Mouse (Mus musculus) cerebellum, adult 8-10 months (tissue): ENCODE results near the gene Chd9.

ENCODE experiments used
- DNase-seq: peaks from one replicate; pipeline ENCODE4 v3.0.0; 2022

The Chd9 gene

GRCm38 (mm10) chr8:90828181-90828986 lies at the start of gene Chd9:
TSS of gene Chd9 (plus strand) at chr8:90828352.
- peak; percentile 98 for DNase-seq

- DNase-seq, result no peak
These were observed 36.5 kb upstream of the Chd9 start for GRCm38 (mm10) chr8:90791616-90792015.

GRCm38 (mm10) chr8:90793710-90794109 lies 34.4 kb upstream of the Chd9 start:
- DNase-seq, result peak; percentile 67

GRCm38 (mm10) chr8:90794990-90795861 lies 32.9 kb upstream of the Chd9 start:
- peak; percentile 41 for DNase-seq

GRCm38 (mm10) chr8:90799473-90799872 lies 28.7 kb upstream of the Chd9 start:
- DNase-seq, result no peak

- no peak for DNase-seq
These were observed 14.4 kb upstream of the Chd9 start for GRCm38 (mm10) chr8:90813602-90814320.

- DNase-seq, result no peak
These were observed 11.9 kb upstream of the Chd9 start for GRCm38 (mm10) chr8:90816061-90816882.

- no peak for DNase-seq
These were observed 10.9 kb upstream of the Chd9 start, which contains the start of gene Gm19935 for GRCm38 (mm10) chr8:90817293-90817692. TSS of gene Gm19935 (minus strand) at chr8:90817393.

- DNase-seq, result no peak
These were observed 8.4 kb upstream of the Chd9 start for GRCm38 (mm10) chr8:90819561-90820320.

- DNase-seq, result no peak
These were observed 7.8 kb upstream of the Chd9 start for GRCm38 (mm10) chr8:90820321-90820696.

- DNase-seq, result no peak
These were observed 5.7 kb upstream of the Chd9 start for GRCm38 (mm10) chr8:90822443-90822842.

GRCm38 (mm10) chr8:90825459-90825871 lies 2.7 kb upstream of the Chd9 start:
- DNase-seq, result no peak

GRCm38 (mm10) chr8:90828987-90829740 lies 1.0 kb downstream of the Chd9 start:
- peak; percentile 26 for DNase-seq

GRCm38 (mm10) chr8:90829825-90830224 lies 1.7 kb downstream of the Chd9 start:
- no peak for DNase-seq

GRCm38 (mm10) chr8:90830980-90831379 lies 2.8 kb downstream of the Chd9 start:
- no peak for DNase-seq

- DNase-seq, result no peak
These were observed 4.6 kb downstream of the Chd9 start for GRCm38 (mm10) chr8:90832576-90833289.

GRCm38 (mm10) chr8:90833628-90834320 lies 5.6 kb downstream of the Chd9 start:
- no peak for DNase-seq

- DNase-seq, result no peak
These were observed 6.1 kb downstream of the Chd9 start for GRCm38 (mm10) chr8:90834321-90834672.

- no peak for DNase-seq
These were observed 9.3 kb downstream of the Chd9 start for GRCm38 (mm10) chr8:90837440-90837839.
